Mouse (Mus musculus): ENCODE results near the gene Jtb.

Gene Jtb

GRCm38 (mm10) chr3:90231507-90232333 lies at the start of gene Jtb:
TSS of gene Jtb (plus strand) at chr3:90231597.
- peak; percentile 99 for ATAC-seq (ENCODE audit: low TSS enrichment)

- ATAC-seq (ENCODE audit: low TSS enrichment): no peak
Measured at GRCm38 (mm10) chr3:90183581-90183980, 47.8 kb upstream of the Jtb start.

- no peak for ATAC-seq (ENCODE audit: low TSS enrichment)
Measured at GRCm38 (mm10) chr3:90190859-90191510, 40.4 kb upstream of the Jtb start.

- ATAC-seq (ENCODE audit: low TSS enrichment): no peak
Measured at GRCm38 (mm10) chr3:90194759-90195158, 36.6 kb upstream of the Jtb start.

- ATAC-seq (ENCODE audit: low TSS enrichment): no peak
Measured at GRCm38 (mm10) chr3:90195644-90196043, 35.8 kb upstream of the Jtb start.

- ATAC-seq (ENCODE audit: low TSS enrichment): no peak
Measured at GRCm38 (mm10) chr3:90197548-90197947, 33.8 kb upstream of the Jtb start.

GRCm38 (mm10) chr3:90202884-90203283 lies 28.5 kb upstream of the Jtb start:
- no peak for ATAC-seq (ENCODE audit: low TSS enrichment)

GRCm38 (mm10) chr3:90203619-90204018 lies 27.8 kb upstream of the Jtb start:
- no peak for ATAC-seq (ENCODE audit: low TSS enrichment)

DNA sequence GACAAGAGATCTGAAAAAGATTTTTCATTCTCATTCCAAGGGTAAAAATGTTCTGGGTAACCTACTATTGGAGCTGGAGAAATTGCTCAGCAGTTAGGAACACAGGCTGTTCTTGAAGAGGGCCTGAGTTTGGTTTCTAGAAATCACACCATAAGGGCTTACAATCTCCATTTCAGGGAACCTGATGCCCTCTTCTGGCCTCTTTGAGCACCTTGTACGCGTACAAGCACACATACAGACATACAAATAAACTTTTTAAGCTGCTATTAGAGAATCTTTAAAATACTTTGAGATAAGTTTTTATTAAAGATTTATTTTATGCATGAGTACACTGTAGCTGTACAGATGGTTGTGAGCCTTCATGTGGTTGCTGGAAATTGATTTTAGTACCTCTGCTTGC lies 26.8 kb upstream of the Jtb start:
- ATAC-seq (ENCODE audit: low TSS enrichment): no peak

DNA sequence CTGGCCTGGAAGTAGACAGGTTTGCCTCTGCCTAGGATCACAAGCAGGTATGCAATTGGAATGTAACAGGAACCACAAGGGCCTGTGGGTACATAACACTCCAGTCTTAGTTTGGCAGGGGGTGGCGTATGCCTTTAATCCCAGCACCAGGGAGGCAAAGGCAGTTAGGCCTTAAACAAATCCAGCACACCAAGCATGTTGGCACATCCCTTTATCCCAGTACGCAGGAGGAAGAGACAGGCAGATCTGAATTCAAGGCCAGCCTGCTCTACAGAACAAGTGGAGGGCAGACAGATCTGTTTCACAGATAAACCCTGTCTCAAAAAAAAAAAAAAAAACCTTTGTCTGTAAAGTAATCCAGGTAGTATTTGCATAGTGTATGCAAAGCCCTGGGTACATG lies 22.7 kb upstream of the Jtb start:
- no peak for ATAC-seq (ENCODE audit: low TSS enrichment)

DNA sequence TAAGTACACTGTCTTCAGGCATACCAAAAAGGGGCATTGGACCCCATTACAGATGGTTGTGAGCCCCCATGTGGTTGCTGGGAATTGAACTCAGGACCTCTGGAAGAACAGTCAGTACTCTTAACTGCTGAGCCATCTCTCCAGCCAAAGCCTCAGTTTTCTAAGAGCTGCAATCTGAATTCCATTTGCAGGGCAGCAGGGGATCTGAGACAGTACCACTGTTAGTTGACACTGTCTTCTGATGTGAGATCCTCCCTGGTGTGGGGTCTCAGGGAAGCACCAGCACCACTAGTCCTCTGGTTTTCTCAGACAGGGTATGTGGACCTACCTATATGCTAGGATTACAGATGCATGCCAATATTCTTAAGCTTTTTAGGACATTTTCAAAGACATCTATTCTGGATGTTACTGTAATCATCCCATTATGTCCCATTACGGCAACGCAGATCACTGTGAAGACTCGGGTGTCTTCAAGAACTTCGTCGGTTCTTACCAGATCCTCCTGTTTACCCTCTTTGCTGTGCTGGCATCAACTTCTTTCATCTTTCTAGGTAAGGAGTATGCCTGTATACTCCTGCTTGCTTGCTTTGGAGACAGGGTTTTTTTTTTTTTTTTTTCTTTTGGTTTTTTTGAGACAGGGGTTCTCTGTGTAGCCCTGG lies 21.4 kb upstream of the Jtb start:
- no peak for ATAC-seq (ENCODE audit: low TSS enrichment)

DNA sequence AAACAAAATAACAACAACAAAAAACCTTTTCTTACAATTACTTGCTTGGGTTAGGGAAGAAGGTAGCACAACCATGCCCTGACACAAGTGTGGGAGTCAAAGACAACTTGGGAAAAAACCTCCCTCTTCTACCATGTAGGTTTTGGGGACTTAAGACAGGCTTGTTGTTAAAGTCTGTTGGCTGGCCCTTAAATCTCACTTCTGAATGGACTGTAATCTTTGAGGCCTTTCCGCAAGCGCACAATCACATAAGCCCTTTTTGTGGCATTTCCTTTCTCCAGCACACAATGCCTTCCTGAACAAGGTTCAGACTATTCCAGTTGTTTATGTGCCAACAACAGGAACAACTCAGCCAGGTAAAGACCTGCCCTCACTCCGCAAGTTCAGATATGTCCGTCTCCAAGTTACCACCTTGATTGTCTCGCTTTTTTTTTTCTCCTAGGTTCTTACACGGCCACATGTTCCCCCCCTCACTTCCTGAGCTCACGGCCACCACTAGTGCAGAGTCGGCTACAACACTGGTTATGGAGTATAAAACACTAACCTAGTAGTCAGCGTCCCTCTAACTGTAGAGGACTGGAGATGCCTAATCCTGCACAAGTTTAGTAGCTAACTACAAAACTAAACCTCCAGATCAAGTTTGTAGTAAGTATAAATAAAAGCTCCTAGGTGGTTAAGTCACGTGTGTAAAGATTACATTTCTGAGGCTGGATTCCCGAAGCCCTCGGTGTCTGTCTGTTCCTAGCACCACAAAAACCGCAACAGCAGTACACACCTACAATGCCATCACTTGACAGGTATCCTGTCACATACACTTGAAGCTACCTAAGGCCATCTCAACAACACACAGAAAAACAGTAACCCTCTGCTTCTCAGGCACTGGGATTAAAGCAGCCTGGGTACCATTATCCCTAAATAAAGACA lies 19.7 kb upstream of the Jtb start:
- no peak for ATAC-seq (ENCODE audit: low TSS enrichment)

DNA sequence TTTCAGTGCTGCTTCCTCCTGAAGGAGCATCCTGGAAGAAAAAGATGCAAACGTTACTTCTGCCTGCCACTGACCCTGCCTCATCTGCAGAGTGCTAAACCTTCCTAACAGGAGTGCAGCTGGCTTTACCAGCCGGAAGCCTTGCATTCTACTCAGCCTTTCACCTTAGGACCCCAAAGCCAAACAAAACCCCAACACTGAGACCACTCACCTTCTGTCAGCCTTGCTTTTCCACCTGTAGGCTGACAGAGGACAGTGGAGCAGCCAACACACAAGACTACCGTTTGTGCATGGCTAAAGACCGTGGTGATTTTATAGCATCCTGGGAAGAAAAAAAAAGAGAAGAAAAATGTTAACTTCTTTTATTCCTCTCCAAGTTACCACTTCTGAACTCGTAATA lies 18.7 kb upstream of the Jtb start:
- no peak for ATAC-seq (ENCODE audit: low TSS enrichment)

DNA sequence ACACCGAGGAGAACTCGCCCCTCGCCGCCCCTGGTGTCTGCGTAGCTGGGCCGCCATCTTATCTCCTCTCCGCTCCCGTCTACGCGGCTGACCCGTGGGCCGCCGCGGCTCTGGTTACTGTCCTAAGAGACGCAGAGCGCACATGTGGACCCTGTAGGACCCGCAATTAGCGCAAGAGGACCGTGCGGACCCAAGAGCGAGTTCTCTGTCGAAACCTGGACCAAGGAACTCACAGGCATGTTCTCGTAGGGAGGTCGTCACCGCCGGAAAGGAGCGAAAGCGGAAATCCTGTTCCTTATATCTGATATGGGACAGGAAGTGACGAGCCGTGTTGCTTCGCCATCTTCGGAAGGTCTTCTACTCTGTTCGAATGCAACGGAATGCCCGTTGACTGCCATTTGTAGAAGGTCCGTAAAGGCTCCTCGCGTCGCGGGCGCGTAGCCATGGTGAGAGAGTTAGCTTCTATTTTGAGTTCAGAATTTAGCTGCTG lies 18.0 kb upstream of the Jtb start, which contains the start of the genes Rps27 and Rab13:
Gene Rps27 (minus strand): TSS at position 275 of the 490 bp plus-strand sequence.
Gene Rab13 (plus strand): TSS at position 319 of the 490 bp plus-strand sequence.
- peak; percentile 95 for ATAC-seq (ENCODE audit: low TSS enrichment)

- peak; percentile 56; the same call in 1 of the 2 replicates for ATAC-seq (ENCODE audit: low TSS enrichment)
Measured at GRCm38 (mm10) chr3:90213956-90214684, 17.3 kb upstream of the Jtb start.

- ATAC-seq (ENCODE audit: low TSS enrichment): no peak
Measured at GRCm38 (mm10) chr3:90215825-90216380, 15.5 kb upstream of the Jtb start.

- ATAC-seq (ENCODE audit: low TSS enrichment): peak; percentile 78
Measured at GRCm38 (mm10) chr3:90220088-90220487, 11.3 kb upstream of the Jtb start.

- peak; percentile 71; the same call in 1 of the 2 replicates for ATAC-seq (ENCODE audit: low TSS enrichment)
Measured at GRCm38 (mm10) chr3:90220531-90220951, 10.9 kb upstream of the Jtb start.

- ATAC-seq (ENCODE audit: low TSS enrichment): no peak
Measured at GRCm38 (mm10) chr3:90221123-90221522, 10.3 kb upstream of the Jtb start.

- ATAC-seq (ENCODE audit: low TSS enrichment): no peak
Measured at GRCm38 (mm10) chr3:90222455-90222854, 8.9 kb upstream of the Jtb start.
